Mouse (Mus musculus) MEL (cell line): Measurements from ENCODE around the gene Aff3. TPM values are rescaled to one million over a fixed set of nuclear protein-coding genes. Genes with fewer than 3 reads are reported as not detected.
A peak's percentile ranks its signal among the peaks of the same experiment; 100 is the strongest.

ENCODE experiments used
- DNase-seq: peaks from one replicate; pipeline ENCODE4 v3.0.0; 2011; ENCODE audit warnings: low read depth, low spot score
- H3K27ac ChIP-seq: 2 replicates; pipeline ENCODE4 v1.5.1; 2012; ENCODE audit warnings: low read depth, mild to moderate bottlenecking, control low read depth, low read length, moderate library complexity; ENCODE audit not compliant: control insufficient read depth
- H3K27me3 ChIP-seq, 2 experiments: fragments of 150-350 bp in 1 of 2; sonication (generic) in 1 of 2; 2 replicates each; pipeline ENCODE4 v1.6.1; 2012; ENCODE audit warnings: low read length in 2 of 2, mild to moderate bottlenecking in 2 of 2, improper control_type of control experiment in 1 of 2, moderate library complexity in 1 of 2; ENCODE audit not compliant: insufficient read depth in 2 of 2, control insufficient read depth in 1 of 2
- H3K36me3 ChIP-seq, 2 experiments: 2 replicates each; pipeline ENCODE4 v1.6.1; 2012 to 2014; ENCODE audit warnings: low read length in 2 of 2, improper control_type of control experiment in 1 of 2, inconsistent platforms in 1 of 2, mild to moderate bottlenecking in 1 of 2; ENCODE audit not compliant: insufficient read depth in 2 of 2, control insufficient read depth in 1 of 2
- H3K4me1 ChIP-seq, 2 experiments: fragments of 150-350 bp in 1 of 2; sonication (generic) in 1 of 2; 2 replicates each; pipeline ENCODE4 v1.6.1; 2012; ENCODE audit warnings: low read length in 2 of 2, improper control_type of control experiment in 1 of 2, mild to moderate bottlenecking in 1 of 2; ENCODE audit not compliant: insufficient read depth in 2 of 2, control insufficient read depth in 1 of 2
- H3K4me3 ChIP-seq, 2 experiments: fragments of 150-350 bp in 1 of 2; sonication (generic) in 1 of 2; 2 replicates each; pipeline ENCODE4 v1.5.1; 2012; ENCODE audit warnings: low read depth in 2 of 2, low read length in 2 of 2, mild to moderate bottlenecking in 2 of 2, moderate library complexity in 2 of 2, control low read depth in 1 of 2, improper control_type of control experiment in 1 of 2; ENCODE audit not compliant: control insufficient read depth in 1 of 2, insufficient read depth in 1 of 2
- H3K79me2 ChIP-seq: 2 replicates; pipeline ENCODE4 v1.6.1; 2012; ENCODE audit warnings: mild to moderate bottlenecking, low read length, moderate library complexity; ENCODE audit not compliant: control insufficient read depth, poor library complexity, insufficient read depth
- H3K9ac ChIP-seq: 2 replicates; pipeline ENCODE4 v1.6.1; 2012; ENCODE audit warnings: low read depth, mild to moderate bottlenecking, control low read depth, low read length, moderate library complexity; ENCODE audit not compliant: control insufficient read depth, poor library complexity, severe bottlenecking
- H3K9me3 ChIP-seq: fragments of 150-350 bp; sonication (generic); replicated peaks from 2 replicates; pipeline ENCODE4 v1.6.1; 2012; ENCODE audit warnings: mild to moderate bottlenecking, low read length, improper control_type of control experiment, moderate library complexity; ENCODE audit not compliant: insufficient read depth
- BHLHE40 ChIP-seq: IDR thresholded peaks from 2 replicates; pipeline ENCODE4 v1.6.1; 2012; ENCODE audit warnings: low read depth, mild to moderate bottlenecking, inconsistent platforms, low read length, improper control_type of control experiment, borderline replicate concordance
- CHD2 ChIP-seq: IDR thresholded peaks from 2 replicates; pipeline ENCODE4 v1.6.1; 2011; ENCODE audit warnings: low read length, improper control_type of control experiment
- CTCF ChIP-seq, 3 experiments: IDR thresholded peaks in 2 of 3; conservative IDR thresholded peaks in 1 of 3; 2 replicates each; pipeline ENCODE4 v1.5.1; 2011 to 2012; ENCODE audit warnings: low read length in 3 of 3, low read depth in 2 of 3, mild to moderate bottlenecking in 2 of 3, improper control_type of control experiment in 1 of 3, inconsistent platforms in 1 of 3, mixed read lengths in 1 of 3, moderate library complexity in 1 of 3; ENCODE audit not compliant: control insufficient read depth in 1 of 3, insufficient read depth in 1 of 3, poor library complexity in 1 of 3, severe bottlenecking in 1 of 3
- EP300 ChIP-seq, 2 experiments: IDR thresholded peaks; 2 replicates each; pipeline ENCODE4 v1.6.1; 2011; ENCODE audit warnings: improper control_type of control experiment in 2 of 2, low read length in 2 of 2, low read depth in 1 of 2, mild to moderate bottlenecking in 1 of 2
- GABPA ChIP-seq: IDR thresholded peaks from 2 replicates; pipeline ENCODE4 v1.6.1; 2012; ENCODE audit warnings: low read depth, mild to moderate bottlenecking, inconsistent platforms, low read length, improper control_type of control experiment, moderate library complexity
- HCFC1 ChIP-seq: IDR thresholded peaks from 2 replicates; pipeline ENCODE4 v1.6.1; 2012; ENCODE audit warnings: low read depth, mild to moderate bottlenecking, inconsistent platforms, low read length, improper control_type of control experiment, moderate library complexity
- MAFK ChIP-seq: IDR thresholded peaks from 2 replicates; pipeline ENCODE4 v1.6.1; 2011; ENCODE audit warnings: low read depth, mild to moderate bottlenecking, low read length, improper control_type of control experiment, borderline replicate concordance
- MXI1 ChIP-seq: IDR thresholded peaks from 2 replicates; pipeline ENCODE4 v1.6.1; 2011; ENCODE audit warnings: mild to moderate bottlenecking, low read depth, low read length, improper control_type of control experiment
- MYB ChIP-seq: IDR thresholded peaks from 2 replicates; pipeline ENCODE4 v1.6.1; 2011; ENCODE audit warnings: mild to moderate bottlenecking, low read depth, low read length, improper control_type of control experiment
- MYC ChIP-seq: IDR thresholded peaks from 2 replicates; pipeline ENCODE4 v1.6.1; 2011; ENCODE audit warnings: low read depth, mild to moderate bottlenecking, low read length, improper control_type of control experiment, moderate library complexity
- POLR2A ChIP-seq, 2 experiments: IDR thresholded peaks; 2 replicates each; pipeline ENCODE4 v1.6.1; 2011 to 2012; ENCODE audit warnings: low read length in 2 of 2, mild to moderate bottlenecking in 2 of 2, control low read depth in 1 of 2, improper control_type of control experiment in 1 of 2, low read depth in 1 of 2, moderate library complexity in 1 of 2; ENCODE audit not compliant: control insufficient read depth in 1 of 2, insufficient read depth in 1 of 2, poor library complexity in 1 of 2
- RAD21 ChIP-seq: IDR thresholded peaks from 2 replicates; pipeline ENCODE4 v1.6.1; 2011; ENCODE audit warnings: mild to moderate bottlenecking, low read depth, low read length, improper control_type of control experiment
- SMC3 ChIP-seq: IDR thresholded peaks from 2 replicates; pipeline ENCODE4 v1.6.1; 2011; ENCODE audit warnings: low read depth, low read length, improper control_type of control experiment
- TBP ChIP-seq: IDR thresholded peaks from 2 replicates; pipeline ENCODE4 v1.8.0; 2011; ENCODE audit warnings: low read depth, low read length, improper control_type of control experiment
- ZC3H11A ChIP-seq: IDR thresholded peaks from 2 replicates; pipeline ENCODE4 v1.6.1; 2012; ENCODE audit warnings: low read depth, mild to moderate bottlenecking, inconsistent platforms, low read length, improper control_type of control experiment
- ZMIZ1 ChIP-seq: IDR thresholded peaks from 2 replicates; pipeline ENCODE4 v1.6.1; 2012; ENCODE audit warnings: low read depth, mild to moderate bottlenecking, inconsistent platforms, low read length, improper control_type of control experiment, moderate library complexity
- ZNF384 ChIP-seq: IDR thresholded peaks from 2 replicates; pipeline ENCODE4 v1.6.1; 2012; ENCODE audit warnings: low read depth, mild to moderate bottlenecking, inconsistent platforms, low read length, improper control_type of control experiment
- polyA plus RNA-seq, 2 experiments: library from polyadenylated mRNA; stranded (reverse) in 1 of 2; unstranded in 1 of 2; fragments of >175 nt in 1 of 2; fragments of >200 nt in 1 of 2; gene quantifications; 2 replicates each; pipeline versions ENCODE4 v1.2.1 to v1.2.4; 2012; ENCODE audit warnings: low replicate concordance in 2 of 2, low read depth in 1 of 2; ENCODE audit not compliant: insufficient read length in 2 of 2, insufficient read depth in 1 of 2, missing spikeins in 1 of 2
- total RNA-seq: library from RNA; depleted of rRNA; stranded (reverse); fragments of 300-350 nt; gene quantifications from 2 replicates; pipeline ENCODE4 v1.2.3, GENCODE M21; 2012

Aff3 gene
- total and polyA plus RNA-seq, 3 experiments: 18.5 to 41.1 (median 25.4) TPM

GRCm38 (mm10) chr1:38654981-38655540 lies 9.7 kb downstream of the Aff3 start:
- no peak overlapping the region for H3K9ac ChIP-seq
- H3K9me3 ChIP-seq: no peaks in the 10 kb centered on the region
- H3K36me3 ChIP-seq: peaks cover 11 to 13% of the 10 kb centered on the region in 2 experiments; a peak in 3 of 4 replicates
- DNase-seq: peak; percentile 63
- H3K27ac ChIP-seq: peak overlapping the region; percentile 24; the same call in 1 of the 2 replicates
- peaks cover 20% of the 10 kb centered on the region for H3K79me2 ChIP-seq
- H3K4me1 ChIP-seq: peaks cover 6 to 13% of the 10 kb centered on the region in 2 experiments
- H3K27me3 ChIP-seq: no peaks in the 10 kb centered on the region
- no peak for TF ChIP-seq ZMIZ1
- peak; percentile 69; the same call in 1 of the 2 replicates for TF ChIP-seq GABPA
- TF ChIP-seq MXI1: no peak
- TF ChIP-seq SMC3: peak; percentile 66
- peak; percentile 36 to 57 (median 43); a peak in 4 of 6 replicates for TF ChIP-seq CTCF (IDR thresholded peaks at IDR 0.05 in 2 of 3, conservative IDR thresholded peaks at IDR 0.05 in 1 of 3; ENCODE audit: control insufficient read depth in 1 of 3, insufficient read depth in 1 of 3, low read depth in 2 of 3, low read length in 3 of 3, poor library complexity in 1 of 3, severe bottlenecking in 1 of 3)
- no peak for TF ChIP-seq MYB
- TF ChIP-seq CHD2: no peak
- TF ChIP-seq ZC3H11A: peak; percentile 29; the same call in 1 of the 2 replicates
- peak in 1 of 2 experiments; percentile 34; a peak in 1 of 4 replicates for TF ChIP-seq POLR2A (IDR thresholded peaks at IDR 0.05; ENCODE audit: control insufficient read depth in 1 of 2, insufficient read depth in 1 of 2, low read depth in 1 of 2, low read length in 2 of 2, poor library complexity in 1 of 2)
- TF ChIP-seq RAD21: peak; percentile 33
- TF ChIP-seq ZNF384: peak; percentile 60
- TF ChIP-seq BHLHE40: no peak
- peak; percentile 39; the same call in 1 of the 2 replicates for TF ChIP-seq HCFC1
- no peak for TF ChIP-seq MAFK
- no peak overlapping the region for H3K4me3 ChIP-seq

- Histone ChIP-seq H3K4me1 (no peaks in the 10 kb centered on the region; a peak in 1 of 4 replicates), H3K27me3 (no peaks in the 10 kb centered on the region), H3K9me3 (no peaks in the 10 kb centered on the region), H3K79me2 (peaks cover 14% of the 10 kb centered on the region), H3K9ac (no peak overlapping the region), H3K27ac (no peak overlapping the region), H3K36me3 (peaks cover 0 to 4% of the 10 kb centered on the region in 2 experiments; a peak in 2 of 4 replicates), H3K4me3 (no peak overlapping the region)
- TF ChIP-seq ZMIZ1 (no peak), CTCF (IDR thresholded peaks at IDR 0.05 in 2 of 3, conservative IDR thresholded peaks at IDR 0.05 in 1 of 3; ENCODE audit: control insufficient read depth in 1 of 3, insufficient read depth in 1 of 3, low read depth in 2 of 3, low read length in 3 of 3, poor library complexity in 1 of 3, severe bottlenecking in 1 of 3) (no peak), EP300 (IDR thresholded peaks at IDR 0.05; ENCODE audit: low read depth in 1 of 2, low read length in 2 of 2) (no peak), MYC (no peak), TBP (no peak), ZC3H11A (no peak)
- DNase-seq: no peak
Measured at GRCm38 (mm10) chr1:38650031-38650430, 14.7 kb downstream of the Aff3 start.
